Mouse (Mus musculus) megakaryocyte, embryonic 14.5 days (primary cell): ENCODE measurements around the gene Ttc8.

Experiments used
- FLI1 ChIP-seq: IDR thresholded peaks from 2 replicates; pipeline ENCODE4 v1.6.1; 2012; ENCODE audit warnings: low read length, inconsistent platforms, mixed read lengths
- GATA1 ChIP-seq: IDR thresholded peaks from 3 replicates; pipeline ENCODE4 v1.6.1; 2012; ENCODE audit warnings: mixed read lengths, low read length, inconsistent platforms, borderline replicate concordance

DNA sequence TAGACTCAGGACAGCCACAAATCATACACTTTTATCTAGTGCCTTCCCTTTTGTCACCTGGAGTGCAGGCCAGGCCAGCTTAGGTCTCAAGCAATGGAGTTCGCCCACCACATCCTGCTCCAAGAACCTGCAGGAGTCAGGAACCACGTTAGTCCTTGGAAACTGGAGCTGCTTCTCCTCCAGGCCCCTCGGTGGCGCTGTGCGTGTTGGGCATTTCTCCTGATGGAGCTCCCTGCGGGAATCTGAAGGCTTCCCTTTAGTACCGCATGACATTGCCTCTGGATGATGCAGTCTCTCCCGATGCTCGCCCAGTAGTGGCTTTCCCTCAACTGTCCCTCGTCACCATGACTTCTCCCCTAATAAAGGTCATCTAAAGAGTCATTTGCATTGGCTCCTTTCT, 53.1 kb downstream of the Ttc8 start:
- TF ChIP-seq GATA1 (no peak), FLI1 (no peak)
